Mouse (Mus musculus) heart, postnatal 0 days (tissue): Measurements from ENCODE around the gene Ism1. TPM values are rescaled to one million over a fixed set of nuclear protein-coding genes. Genes with fewer than 3 reads are reported as not detected.

Source experiments
- ATAC-seq: fragments of 200-750 bp; cut with Nextera tagmentation; 2 replicates; pipeline ENCODE4 v1.8.0; 2017; ENCODE audit warnings: low read depth, moderate number of reproducible peaks, moderate library complexity; ENCODE audit not compliant: insufficient read depth
- DNase-seq: peaks from one replicate; pipeline ENCODE4 v3.0.0-alpha.2; 2016; ENCODE audit warnings: low spot score
- H3K27ac ChIP-seq: fragments of 300-500 bp; sonication (generic); 2 replicates; pipeline ENCODE4 v1.5.1; 2014; ENCODE audit warnings: low read depth, mild to moderate bottlenecking
- H3K27me3 ChIP-seq: fragments of 300-500 bp; sonication (generic); 2 replicates; pipeline ENCODE4 v1.6.1; 2014; ENCODE audit warnings: low read length, mixed read lengths; ENCODE audit not compliant: control insufficient read depth, insufficient read depth
- H3K36me3 ChIP-seq: fragments of 300-500 bp; sonication (generic); replicated peaks from 2 replicates; pipeline ENCODE4 v1.6.1; 2014; ENCODE audit warnings: low read length, mixed read lengths; ENCODE audit not compliant: control insufficient read depth, insufficient read depth
- H3K4me1 ChIP-seq: fragments of 300-500 bp; sonication (generic); 2 replicates; pipeline ENCODE4 v1.6.1; 2014; ENCODE audit warnings: antibody characterized with exemption; ENCODE audit not compliant: control insufficient read depth, insufficient read depth
- H3K4me2 ChIP-seq: fragments of 300-500 bp; sonication (generic); 2 replicates; pipeline ENCODE4 v1.6.1; 2014; ENCODE audit warnings: low read depth, mild to moderate bottlenecking, low read length, moderate library complexity
- H3K4me3 ChIP-seq: fragments of 300-500 bp; sonication (generic); 2 replicates; pipeline ENCODE4 v1.5.1; 2014; ENCODE audit warnings: low read depth, low read length
- H3K9ac ChIP-seq: fragments of 300-500 bp; sonication (generic); replicated peaks from 2 replicates; pipeline ENCODE4 v1.6.1; 2014; ENCODE audit warnings: low read depth, low read length, mixed read lengths
- H3K9me3 ChIP-seq: fragments of 300-500 bp; sonication (generic); replicated peaks from 2 replicates; pipeline ENCODE4 v1.6.1; 2016; ENCODE audit warnings: low read length; ENCODE audit not compliant: control insufficient read depth
- CTCF ChIP-seq: IDR thresholded peaks from 2 replicates; pipeline ENCODE4 v1.5.1; 2016; ENCODE audit warnings: antibody characterized with exemption, control low read depth, low read depth
- EP300 ChIP-seq: IDR thresholded peaks from 2 replicates; pipeline ENCODE4 v1.6.1; 2016; ENCODE audit warnings: antibody characterized with exemption, low read depth
- WGBS: fragments of 180-500 bp; shearing (Covaris S2); extraction: QIAGEN DNeasy Blood & Tissue Kit; methylation state at CpG from one replicate; pipeline ENCODE4 v1.1.7; 2014; 5-methylcytosine and 5-hydroxymethylcytosine counted together
- polyA plus RNA-seq: library from polyadenylated mRNA; unstranded; fragments of >200 nt; fragmentation: Nextera tagmentation; extraction: Ambion mirVana; gene quantifications from 2 replicates; pipeline ENCODE4 v1.2.1, GENCODE M21; 2015
- total RNA-seq: library from RNA; depleted of rRNA; stranded (reverse); fragments of >200 nt; gene quantifications from 2 replicates; pipeline ENCODE4 v1.2.3, GENCODE M21; 2014; ENCODE audit warnings: low replicate concordance

Gene Ism1
- total and polyA plus RNA-seq, 2 experiments from 2014 or later = 0.30 TPM; not detected in 1

- ATAC-seq (no peak), DNase-seq (no peak)
- Histone ChIP-seq H3K27ac (no peak overlapping the region), H3K9ac (no peak overlapping the region), H3K27me3 (no peaks in the 10 kb centered on the region), H3K9me3 (no peaks in the 10 kb centered on the region), H3K4me3 (no peak overlapping the region), H3K4me2 (no peak overlapping the region), H3K36me3 (no peaks in the 10 kb centered on the region), H3K4me1 (no peaks in the 10 kb centered on the region)
- TF ChIP-seq EP300 = no peak
- no peak for TF ChIP-seq CTCF
- 61% methylated on average over 3 of the region's 3 CpGs for WGBS
Observed at GRCm38 (mm10) chr2:139714206-139714605, 36.2 kb downstream of the Ism1 start.

GRCm38 (mm10) chr2:139717772-139718171 is 39.8 kb downstream of the Ism1 start:
- ATAC-seq = no peak; the same call in 1 of the 2 replicates
- Histone ChIP-seq H3K9me3 (no peaks in the 10 kb centered on the region), H3K4me3 (no peak overlapping the region), H3K36me3 (no peaks in the 10 kb centered on the region), H3K9ac (no peak overlapping the region), H3K27ac (no peak overlapping the region), H3K4me1 (no peaks in the 10 kb centered on the region), H3K27me3 (no peaks in the 10 kb centered on the region), H3K4me2 (no peak overlapping the region)
- WGBS = 25% methylated on average over 1 of the region's 1 CpGs
- DNase-seq = peak; percentile 9
- TF ChIP-seq CTCF (no peak), EP300 (no peak)

- H3K4me3 ChIP-seq = no peak overlapping the region
- DNase-seq (no peak), ATAC-seq (no peak)
- H3K4me1 ChIP-seq = no peaks in the 10 kb centered on the region
- no peaks in the 10 kb centered on the region for H3K9me3 ChIP-seq
- H3K4me2 ChIP-seq = no peak overlapping the region
- H3K9ac ChIP-seq = no peak overlapping the region
- no peak overlapping the region for H3K27ac ChIP-seq
- TF ChIP-seq CTCF = peak; percentile 64
- TF ChIP-seq EP300 = no peak
- WGBS = 0% methylated on average over 1 of the region's 1 CpGs
- H3K27me3 ChIP-seq = no peaks in the 10 kb centered on the region
- H3K36me3 ChIP-seq = no peaks in the 10 kb centered on the region
Observed at GRCm38 (mm10) chr2:139722700-139723099, 44.7 kb downstream of the Ism1 start.

- Histone ChIP-seq H3K4me3 (no peak overlapping the region), H3K9me3 (no peaks in the 10 kb centered on the region), H3K27ac (no peak overlapping the region), H3K4me1 (no peaks in the 10 kb centered on the region), H3K4me2 (no peak overlapping the region), H3K36me3 (no peaks in the 10 kb centered on the region), H3K27me3 (no peaks in the 10 kb centered on the region), H3K9ac (no peak overlapping the region)
- no peak for TF ChIP-seq EP300
- no peak for TF ChIP-seq CTCF
- DNase-seq = no peak
- ATAC-seq = no peak; the same call in 1 of the 2 replicates
- WGBS = 23% methylated on average over 3 of the region's 3 CpGs
Observed at GRCm38 (mm10) chr2:139723304-139723703, 45.3 kb downstream of the Ism1 start.

- Histone ChIP-seq H3K4me3 (no peak overlapping the region), H3K4me1 (no peaks in the 10 kb centered on the region), H3K9me3 (no peaks in the 10 kb centered on the region), H3K27ac (no peak overlapping the region), H3K27me3 (no peaks in the 10 kb centered on the region), H3K4me2 (no peak overlapping the region), H3K9ac (no peak overlapping the region), H3K36me3 (no peaks in the 10 kb centered on the region)
- TF ChIP-seq EP300 = no peak
- no peak for TF ChIP-seq CTCF
- ATAC-seq (no peak), DNase-seq (no peak)
- WGBS = 60% methylated on average over 4 of the region's 4 CpGs
Observed at GRCm38 (mm10) chr2:139724202-139724838, 46.3 kb downstream of the Ism1 start.

- H3K9me3 ChIP-seq = no peaks in the 10 kb centered on the region
- TF ChIP-seq EP300 = no peak
- no peak for TF ChIP-seq CTCF
- WGBS = 64% methylated on average over 3 of the region's 3 CpGs
- no peak overlapping the region for H3K4me2 ChIP-seq
- H3K4me3 ChIP-seq = no peak overlapping the region
- H3K9ac ChIP-seq = no peak overlapping the region
- DNase-seq = no peak
- H3K27ac ChIP-seq = no peak overlapping the region
- H3K27me3 ChIP-seq = no peaks in the 10 kb centered on the region
- H3K36me3 ChIP-seq = no peaks in the 10 kb centered on the region
- no peaks in the 10 kb centered on the region for H3K4me1 ChIP-seq
- ATAC-seq = no peak
Observed at GRCm38 (mm10) chr2:139725328-139725727, 47.4 kb downstream of the Ism1 start.
